Mouse (Mus musculus): Measurements from ENCODE around the gene Gm20388. TPM values are rescaled to one million over a fixed set of nuclear protein-coding genes. Genes with fewer than 3 reads are reported as not detected.

Gm20388 gene
- polyA plus RNA-seq, 1 experiment from 2014 or later: not detected

GRCm38 (mm10) chr8:122635878-122636802 is 2725.5 kb downstream of the Gm20388 start:
- Histone ChIP-seq H3K27me3 (replicated peaks) (no peaks in the 10 kb centered on the region), H3K4me2 (peak overlapping the region; percentile 52), H3K27ac (peak overlapping the region; percentile 82), H3K36me3 (peaks cover 94% of the 10 kb centered on the region), H3K4me3 (no peak overlapping the region), H3K9me3 (replicated peaks) (no peaks in the 10 kb centered on the region), H3K9ac (0 out of 2 replicates have a peak overlapping the region, but pooled peaks have one; percentile 6), H3K4me1 (peaks cover 57% of the 10 kb centered on the region)
- 39% methylated on average over 14 of the region's 14 CpGs for WGBS (ENCODE audit: insufficient replicate concordance)
- peak; percentile 89 for ATAC-seq

GRCm38 (mm10) chr8:122636803-122637175 is 2726.1 kb downstream of the Gm20388 start:
- peaks cover 99% of the 10 kb centered on the region for H3K36me3 ChIP-seq
- WGBS (ENCODE audit: insufficient replicate concordance): 63% methylated on average over 9 of the region's 9 CpGs
- peak overlapping the region; percentile 52 for H3K4me2 ChIP-seq
- no peak for ATAC-seq
- no peak overlapping the region for H3K4me3 ChIP-seq
- H3K27me3 ChIP-seq (replicated peaks): no peaks in the 10 kb centered on the region
- H3K27ac ChIP-seq: peak overlapping the region; percentile 82
- H3K9ac ChIP-seq: 0 out of 2 replicates have a peak overlapping the region, but pooled peaks have one; percentile 17
- H3K9me3 ChIP-seq (replicated peaks): no peaks in the 10 kb centered on the region
- peaks cover 57% of the 10 kb centered on the region for H3K4me1 ChIP-seq

GRCm38 (mm10) chr8:122637230-122637629 is 2726.6 kb downstream of the Gm20388 start:
- Histone ChIP-seq H3K4me2 (peak overlapping the region; percentile 52; the same call in 1 of the 2 replicates), H3K36me3 (peaks cover 99% of the 10 kb centered on the region), H3K9ac (0 out of 2 replicates have a peak overlapping the region, but pooled peaks have one; percentile 17), H3K27me3 (replicated peaks) (no peaks in the 10 kb centered on the region), H3K4me1 (peaks cover 57% of the 10 kb centered on the region), H3K9me3 (replicated peaks) (no peaks in the 10 kb centered on the region), H3K4me3 (no peak overlapping the region), H3K27ac (peak overlapping the region; percentile 82)
- ATAC-seq: no peak
- WGBS (ENCODE audit: insufficient replicate concordance): 83% methylated on average over 9 of the region's 9 CpGs

GRCm38 (mm10) chr8:122638601-122639000 is 2728.0 kb downstream of the Gm20388 start:
- H3K4me2 ChIP-seq: no peak overlapping the region
- no peak overlapping the region for H3K9ac ChIP-seq
- ATAC-seq: no peak
- peaks cover 99% of the 10 kb centered on the region for H3K36me3 ChIP-seq
- WGBS (ENCODE audit: insufficient replicate concordance): 79% methylated on average over 16 of the region's 16 CpGs
- peaks cover 57% of the 10 kb centered on the region for H3K4me1 ChIP-seq
- no peak overlapping the region for H3K4me3 ChIP-seq
- H3K27me3 ChIP-seq (replicated peaks): no peaks in the 10 kb centered on the region
- no peak overlapping the region for H3K27ac ChIP-seq
- H3K9me3 ChIP-seq (replicated peaks): no peaks in the 10 kb centered on the region

GRCm38 (mm10) chr8:122639521-122640248 is 2729.0 kb downstream of the Gm20388 start:
- Histone ChIP-seq H3K9ac (no peak overlapping the region), H3K27ac (no peak overlapping the region)

GRCm38 (mm10) chr8:122640825-122641224 is 2730.2 kb downstream of the Gm20388 start:
- Histone ChIP-seq H3K36me3 (peaks cover 97% of the 10 kb centered on the region), H3K4me3 (no peak overlapping the region), H3K4me2 (no peak overlapping the region), H3K27ac (no peak overlapping the region), H3K9me3 (replicated peaks) (no peaks in the 10 kb centered on the region), H3K9ac (no peak overlapping the region), H3K4me1 (peaks cover 47% of the 10 kb centered on the region), H3K27me3 (replicated peaks) (no peaks in the 10 kb centered on the region)
- WGBS (ENCODE audit: insufficient replicate concordance): 79% methylated on average over 4 of the region's 4 CpGs
- ATAC-seq: no peak

More at GRCm38 (mm10) chr8:122639521-122640248, 2729.0 kb downstream of the Gm20388 start:
- Histone ChIP-seq H3K27me3 (replicated peaks) (no peaks in the 10 kb centered on the region), H3K4me2 (no peak overlapping the region), H3K4me3 (no peak overlapping the region), H3K4me1 (peaks cover 57% of the 10 kb centered on the region), H3K9me3 (replicated peaks) (no peaks in the 10 kb centered on the region), H3K36me3 (peaks cover 98% of the 10 kb centered on the region)
- WGBS (ENCODE audit: insufficient replicate concordance): 69% methylated on average over 16 of the region's 16 CpGs
- ATAC-seq: no peak

GRCm38 (mm10) chr8:122641406-122641805 is 2730.8 kb downstream of the Gm20388 start:
- H3K4me1 ChIP-seq: peaks cover 41% of the 10 kb centered on the region
- no peak overlapping the region for H3K4me2 ChIP-seq
- H3K36me3 ChIP-seq: peaks cover 97% of the 10 kb centered on the region
- no peak overlapping the region for H3K9ac ChIP-seq
- H3K9me3 ChIP-seq (replicated peaks): no peaks in the 10 kb centered on the region
- H3K4me3 ChIP-seq: no peak overlapping the region
- 88% methylated on average over 15 of the region's 15 CpGs for whole genome bisulfite sequencing (ENCODE audit: insufficient replicate concordance)
- H3K27me3 ChIP-seq (replicated peaks): no peaks in the 10 kb centered on the region
- no peak for ATAC-seq
- H3K27ac ChIP-seq: no peak overlapping the region

- H3K9me3 ChIP-seq (replicated peaks): no peaks in the 10 kb centered on the region
- no peak overlapping the region for H3K9ac ChIP-seq
- ATAC-seq: no peak
- H3K4me1 ChIP-seq: peaks cover 35% of the 10 kb centered on the region
- H3K27ac ChIP-seq: no peak overlapping the region
- H3K36me3 ChIP-seq: peaks cover 97% of the 10 kb centered on the region
- no peaks in the 10 kb centered on the region for H3K27me3 ChIP-seq (replicated peaks)
- no peak overlapping the region for H3K4me3 ChIP-seq
- no peak overlapping the region for H3K4me2 ChIP-seq
- 66% methylated on average over 9 of the region's 9 CpGs for WGBS (ENCODE audit: insufficient replicate concordance)
Observed at GRCm38 (mm10) chr8:122642071-122642470, 2731.4 kb downstream of the Gm20388 start.

- Histone ChIP-seq H3K27me3 (replicated peaks) (no peaks in the 10 kb centered on the region), H3K4me1 (peaks cover 12% of the 10 kb centered on the region), H3K27ac (no peak overlapping the region), H3K36me3 (peaks cover 97% of the 10 kb centered on the region), H3K9ac (no peak overlapping the region), H3K9me3 (replicated peaks) (no peaks in the 10 kb centered on the region), H3K4me2 (no peak overlapping the region), H3K4me3 (no peak overlapping the region)
- 70% methylated on average over 6 of the region's 6 CpGs for WGBS (ENCODE audit: insufficient replicate concordance)
- ATAC-seq: no peak
Observed at GRCm38 (mm10) chr8:122644175-122644954, 2733.7 kb downstream of the Gm20388 start.

GRCm38 (mm10) chr8:122646337-122646736 is 2735.7 kb downstream of the Gm20388 start:
- Histone ChIP-seq H3K27ac (no peak overlapping the region), H3K4me1 (no peaks in the 10 kb centered on the region), H3K9me3 (replicated peaks) (no peaks in the 10 kb centered on the region), H3K27me3 (replicated peaks) (no peaks in the 10 kb centered on the region), H3K4me3 (no peak overlapping the region), H3K36me3 (peaks cover 97% of the 10 kb centered on the region), H3K9ac (no peak overlapping the region), H3K4me2 (no peak overlapping the region)
- ATAC-seq: no peak
- 85% methylated on average over 16 of the region's 16 CpGs for WGBS (ENCODE audit: insufficient replicate concordance)

GRCm38 (mm10) chr8:122648192-122648970 is 2737.7 kb downstream of the Gm20388 start:
- no peak overlapping the region for H3K27ac ChIP-seq

More at GRCm38 (mm10) chr8:122648192-122648970, 2737.7 kb downstream of the Gm20388 start:
- Histone ChIP-seq H3K36me3 (peaks cover 89% of the 10 kb centered on the region), H3K9me3 (replicated peaks) (no peaks in the 10 kb centered on the region), H3K4me3 (no peak overlapping the region), H3K27me3 (replicated peaks) (no peaks in the 10 kb centered on the region), H3K4me1 (0 out of 2 replicates have a peak, but pooled peaks cover 4% of the 10 kb centered on the region), H3K9ac (no peak overlapping the region), H3K4me2 (no peak overlapping the region)
- whole genome bisulfite sequencing (ENCODE audit: insufficient replicate concordance): 83% methylated on average over 15 of the region's 15 CpGs
- no peak for ATAC-seq

Data from liver, embryonic 12.5 days (tissue).